Mouse (Mus musculus) lung, embryonic 15.5 days (tissue): ENCODE measurements around the gene Pcolce. TPM values are rescaled to one million over a fixed set of nuclear protein-coding genes. Genes with fewer than 3 reads are reported as not detected.
"Not testable (repeated sequence)": the region's sequence is repeated elsewhere in the genome, so short reads cannot be mapped to it uniquely, and the experiment has no call there.

Source experiments
- ATAC-seq: fragments of 200-750 bp; cut with Nextera tagmentation; 2 replicates; pipeline ENCODE4 v1.8.0; 2017; ENCODE audit warnings: moderate number of reproducible peaks, borderline replicate concordance; ENCODE audit not compliant: low FRiP score, low TSS enrichment; ENCODE audit errors: extremely low read depth
- H3K27ac ChIP-seq: fragments of 300-500 bp; sonication (generic); 2 replicates; pipeline ENCODE4 v1.5.1; 2015; ENCODE audit warnings: moderate library complexity, mild to moderate bottlenecking, inconsistent platforms
- H3K27me3 ChIP-seq: fragments of 300-500 bp; sonication (generic); 2 replicates; pipeline ENCODE4 v1.6.1; 2015; ENCODE audit warnings: inconsistent platforms
- H3K36me3 ChIP-seq: fragments of 300-500 bp; sonication (generic); 2 replicates; pipeline ENCODE4 v1.6.1; 2015; ENCODE audit warnings: inconsistent platforms
- H3K4me1 ChIP-seq: fragments of 300-500 bp; sonication (generic); 2 replicates; pipeline ENCODE4 v1.6.1; 2015; ENCODE audit warnings: inconsistent platforms
- H3K4me2 ChIP-seq: fragments of 300-500 bp; sonication (generic); 2 replicates; pipeline ENCODE4 v1.6.1; 2015; ENCODE audit warnings: inconsistent platforms, mild to moderate bottlenecking, moderate library complexity
- H3K4me3 ChIP-seq: fragments of 300-500 bp; sonication (generic); 2 replicates; pipeline ENCODE4 v1.5.1; 2015; ENCODE audit warnings: mild to moderate bottlenecking, inconsistent platforms
- H3K9ac ChIP-seq: fragments of 300-500 bp; sonication (generic); 2 replicates; pipeline ENCODE4 v1.6.1; 2015; ENCODE audit warnings: inconsistent platforms
- H3K9me3 ChIP-seq: fragments of 300-500 bp; sonication (generic); 2 replicates; pipeline ENCODE4 v1.6.1; 2016; ENCODE audit warnings: inconsistent platforms
- WGBS: fragments of 180-500 bp; shearing (Covaris S2); methylation state at CpG from one replicate; pipeline ENCODE4 v1.1.7; 2015; 5-methylcytosine and 5-hydroxymethylcytosine counted together
- polyA plus RNA-seq: library from polyadenylated mRNA; unstranded; fragments of >200 nt; fragmentation: Nextera tagmentation; extraction: Ambion mirVana; gene quantifications from 2 replicates; pipeline ENCODE4 v1.2.1, GENCODE M21; 2015

Pcolce gene
- polyA plus RNA-seq, 1 experiment from 2014 or later, result 130 TPM

DNA sequence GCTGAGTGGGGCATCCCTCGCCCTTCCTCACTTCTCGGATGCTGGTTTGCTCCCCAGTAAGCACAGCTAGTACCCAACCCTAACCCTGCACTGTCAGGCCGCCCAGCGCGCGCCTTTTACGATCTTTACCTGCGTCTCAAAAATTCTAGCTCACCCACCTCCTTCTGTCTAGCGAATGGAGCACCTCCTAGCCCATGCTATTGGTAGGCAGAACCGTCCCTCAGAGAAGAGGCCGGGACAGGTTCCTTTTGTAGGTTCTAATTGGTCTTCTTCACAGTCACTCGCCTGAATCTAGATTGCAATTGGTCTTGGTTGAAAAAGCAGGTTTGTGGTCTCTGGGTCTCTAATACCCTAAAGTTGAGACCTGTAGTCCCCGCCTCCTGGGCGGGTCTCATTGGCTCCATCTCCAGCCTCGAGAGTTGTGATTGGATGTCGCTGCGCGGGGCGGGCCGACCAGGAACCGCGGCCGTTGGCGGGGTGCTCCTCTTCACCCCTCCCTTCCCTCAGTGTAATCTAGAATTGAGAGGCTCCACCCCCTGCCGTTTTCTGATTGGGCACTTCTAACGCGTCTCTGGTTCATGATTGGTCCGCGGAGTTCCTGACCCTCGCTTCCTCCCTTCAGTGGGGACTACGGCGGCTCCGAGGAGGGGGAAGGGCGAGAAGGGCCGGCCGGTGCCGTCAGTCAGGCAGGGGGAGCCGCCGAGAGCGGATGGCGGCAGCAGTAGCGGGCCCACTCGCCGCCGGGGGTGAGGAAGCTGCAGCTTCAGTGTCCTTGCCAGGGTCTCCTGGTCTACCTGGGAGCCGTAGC is 15.1 kb upstream of the Pcolce start, which contains the start of the genes Fbxo24, Lrch4 and Gm20605:
TSS of gene Fbxo24 (minus strand) at position 505 of the 808 bp plus-strand sequence.
TSS of gene Lrch4 (plus strand) at position 624 of the 808 bp plus-strand sequence.
TSS of gene Gm20605 (plus strand) at position 678 of the 808 bp plus-strand sequence.
- Histone ChIP-seq H3K4me2 (peak within 1 kb of the TSS; percentile 78), H3K27ac (peak within 1 kb of the TSS; percentile 98), H3K9me3 (no peaks in the 10 kb centered on the region), H3K27me3 (no peaks in the 10 kb centered on the region), H3K4me3 (peak within 1 kb of the TSS; percentile 83), H3K4me1 (peaks cover 44% of the 10 kb centered on the region), H3K36me3 (peaks cover 3% of the 10 kb centered on the region), H3K9ac (peak within 1 kb of the TSS; percentile 77)
- under 1% methylated on average over 46 of the region's 46 CpGs for WGBS
- ATAC-seq, result peak; percentile 97

DNA sequence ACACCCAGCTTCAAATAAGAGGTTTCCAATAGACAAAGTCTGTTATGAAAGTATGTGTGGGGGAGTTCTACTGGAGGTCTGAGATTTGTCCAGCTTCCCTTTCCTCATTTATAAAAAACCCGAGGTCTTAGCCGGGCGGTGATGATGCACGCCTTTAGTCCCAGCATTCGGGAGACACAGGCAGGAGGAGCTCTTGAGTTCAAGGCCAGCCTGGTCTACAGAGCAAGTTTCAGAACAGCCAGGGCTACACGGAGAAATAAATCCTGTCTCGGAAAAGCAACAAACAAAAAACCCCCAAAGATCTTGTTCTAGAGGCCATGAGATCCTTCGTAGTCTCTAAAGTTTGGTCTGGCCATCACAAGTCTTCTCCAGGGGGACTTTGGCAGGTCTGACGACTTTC is 14.4 kb upstream of the Pcolce start:
- H3K4me3 ChIP-seq, result peak overlapping the region; percentile 47
- H3K9me3 ChIP-seq, result no peaks in the 10 kb centered on the region
- H3K4me1 ChIP-seq, result peaks cover 37% of the 10 kb centered on the region
- H3K27ac ChIP-seq, result peak overlapping the region; percentile 79
- H3K4me2 ChIP-seq, result peak overlapping the region; percentile 78
- 1% methylated on average over 9 of the region's 9 CpGs for WGBS
- no peaks in the 10 kb centered on the region for H3K27me3 ChIP-seq
- H3K36me3 ChIP-seq, result no peaks in the 10 kb centered on the region
- ATAC-seq, result no peak
- H3K9ac ChIP-seq, result peak overlapping the region; percentile 38

DNA sequence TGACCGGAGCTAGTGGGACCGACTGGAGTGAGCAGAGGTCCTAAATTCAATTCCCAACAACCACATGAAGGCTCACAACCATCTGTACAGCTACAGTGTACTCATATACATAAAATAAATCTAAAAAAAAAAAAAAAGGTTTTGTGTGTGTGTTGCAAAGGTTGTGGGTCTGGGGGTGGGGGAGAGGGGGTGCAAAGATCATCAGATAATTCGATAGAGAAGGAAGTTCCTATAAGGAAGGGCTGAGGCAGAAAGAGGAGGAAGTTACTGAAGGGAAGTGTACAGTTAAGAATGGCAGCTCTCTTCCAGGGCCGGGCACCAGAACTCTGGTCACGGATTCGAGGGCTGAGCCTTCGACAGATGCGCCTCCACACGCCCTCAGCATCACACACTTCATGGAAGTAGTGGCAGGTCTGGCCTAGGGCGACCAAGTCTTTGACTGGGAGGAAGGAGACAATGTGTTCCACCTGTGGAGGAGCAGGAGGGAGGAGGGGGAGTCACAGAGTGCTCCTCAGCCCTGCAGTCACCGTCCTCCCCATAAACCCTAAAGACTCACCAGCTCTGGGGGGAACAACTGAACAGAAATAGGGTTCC is 10.4 kb upstream of the Pcolce start:
- 74% methylated on average over 10 of the region's 11 CpGs for WGBS
- no peaks in the 10 kb centered on the region for H3K27me3 ChIP-seq
- H3K9ac ChIP-seq, result no peak overlapping the region

DNA sequence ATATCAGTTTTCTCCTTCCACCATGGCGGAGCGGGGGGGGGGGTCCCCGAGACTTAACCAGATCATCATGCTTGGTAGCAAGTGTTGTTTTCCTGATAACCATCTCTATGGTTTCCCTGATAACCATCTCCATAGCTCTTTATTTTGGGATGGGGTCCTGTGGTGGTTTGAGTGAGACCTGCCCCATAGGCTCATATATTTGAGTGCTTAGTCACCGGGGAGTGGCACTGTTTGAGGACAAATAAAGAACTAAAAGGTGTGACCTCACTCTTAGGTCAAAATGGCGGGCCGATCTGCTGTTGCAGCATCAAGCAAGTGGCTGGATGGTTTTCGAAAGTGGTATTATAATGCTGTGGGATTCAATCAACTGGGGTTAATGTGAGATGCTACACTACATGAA is 1.8 kb upstream of the Pcolce start:
- Histone ChIP-seq H3K4me3 (no peak overlapping the region), H3K9ac (no peak overlapping the region), H3K4me1 (peaks cover 28% of the 10 kb centered on the region), H3K27me3 (no peaks in the 10 kb centered on the region), H3K9me3 (no peaks in the 10 kb centered on the region), H3K27ac (no peak overlapping the region), H3K36me3 (no peaks in the 10 kb centered on the region), H3K4me2 (no peak overlapping the region)
- WGBS, result 74% methylated on average over 7 of the region's 7 CpGs
- ATAC-seq, result no peak

More for the DNA sequence above, 10.4 kb upstream of the Pcolce start:
- H3K27ac ChIP-seq, result no peak overlapping the region
- no peak overlapping the region for H3K4me3 ChIP-seq
- no peaks in the 10 kb centered on the region for H3K9me3 ChIP-seq
- no peaks in the 10 kb centered on the region for H3K36me3 ChIP-seq
- H3K4me2 ChIP-seq, result no peak overlapping the region
- H3K4me1 ChIP-seq, result peaks cover 9% of the 10 kb centered on the region
- no peak for ATAC-seq

DNA sequence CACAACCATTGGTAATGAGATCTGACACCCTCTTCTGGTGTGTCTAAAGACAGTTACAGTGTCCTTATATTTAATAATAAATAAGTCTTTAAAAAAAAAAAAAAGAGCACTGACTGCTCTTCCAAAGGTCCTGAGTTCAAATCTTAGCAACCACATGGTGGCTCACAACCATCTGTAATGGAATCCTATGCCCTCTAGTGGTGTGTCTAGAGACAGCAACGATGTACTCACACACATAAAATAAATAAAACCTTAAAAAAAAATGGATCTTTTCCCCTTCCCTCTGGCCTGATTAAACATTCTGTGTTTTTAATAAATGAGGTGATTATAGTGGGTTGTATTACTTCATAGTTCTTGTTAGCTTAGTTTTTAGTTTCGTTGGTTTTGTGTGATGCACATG is 1.3 kb upstream of the Pcolce start:
- H3K36me3 ChIP-seq, H3K9ac ChIP-seq, H3K4me3 ChIP-seq, H3K27ac ChIP-seq, H3K4me2 ChIP-seq, ATAC-seq, H3K9me3 ChIP-seq, H3K27me3 ChIP-seq: not testable (repeated sequence)
- 62% methylated on average over 2 of the region's 2 CpGs for whole genome bisulfite sequencing
- H3K4me1 ChIP-seq, result peaks cover 32% of the 10 kb centered on the region

DNA sequence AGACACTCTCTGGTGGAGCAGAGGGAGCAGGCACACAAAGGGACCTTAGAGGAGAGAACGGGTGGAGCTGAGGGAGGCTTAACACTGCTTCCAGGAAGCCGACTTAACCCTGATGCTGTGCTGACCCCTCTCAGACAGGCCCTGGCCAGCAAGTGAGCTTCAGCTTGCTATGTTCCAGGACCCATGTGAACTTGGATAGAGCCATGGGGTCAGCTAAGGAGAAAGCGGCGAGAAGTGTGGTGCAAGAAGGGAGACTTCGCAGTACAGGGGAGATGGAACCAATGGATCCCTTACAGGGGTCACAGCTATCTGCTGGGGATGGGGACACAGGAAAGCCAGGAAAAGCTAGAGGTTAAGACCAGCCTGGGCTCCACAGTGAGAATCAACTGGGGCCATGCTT is 508 bp downstream of the Pcolce start:
- no peak for ATAC-seq
- H3K4me1 ChIP-seq, result peaks cover 49% of the 10 kb centered on the region

DNA sequence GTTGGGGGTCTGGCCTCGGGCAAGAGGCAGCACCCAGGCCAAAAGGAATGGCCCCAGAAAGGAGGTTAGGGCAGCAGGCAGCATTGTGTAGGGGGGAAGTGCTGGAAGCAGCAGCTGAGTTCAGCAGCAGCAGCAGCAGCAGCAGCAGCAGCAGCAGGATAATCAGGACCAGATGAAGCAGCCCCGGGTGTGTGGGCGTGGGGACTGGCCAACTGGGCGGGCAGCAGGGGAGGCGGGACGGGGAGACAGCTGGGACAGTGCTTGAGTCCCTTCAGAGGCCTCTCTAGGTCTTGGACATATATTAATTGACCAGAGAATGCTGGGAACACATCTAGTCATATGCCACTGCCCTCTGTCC is 2.4 kb downstream of the Pcolce start:
- no peaks in the 10 kb centered on the region for H3K27me3 ChIP-seq
- peak; percentile 82 for ATAC-seq
- peak overlapping the region; percentile 38 for H3K4me3 ChIP-seq
- peaks cover 15% of the 10 kb centered on the region for H3K36me3 ChIP-seq
- H3K4me1 ChIP-seq, result peaks cover 54% of the 10 kb centered on the region
- H3K4me2 ChIP-seq, result peak overlapping the region; percentile 55
- WGBS, result 5% methylated on average over 6 of the region's 6 CpGs
- peak overlapping the region; percentile 93 for H3K27ac ChIP-seq
- H3K9me3 ChIP-seq, result no peaks in the 10 kb centered on the region
- peak overlapping the region; percentile 29; the same call in 1 of the 2 replicates for H3K9ac ChIP-seq

More for the DNA sequence above, 508 bp downstream of the Pcolce start:
- no peaks in the 10 kb centered on the region for H3K36me3 ChIP-seq
- no peak overlapping the region for H3K27ac ChIP-seq
- no peak overlapping the region for H3K4me2 ChIP-seq
- no peaks in the 10 kb centered on the region for H3K27me3 ChIP-seq
- H3K9me3 ChIP-seq, result no peaks in the 10 kb centered on the region
- no peak overlapping the region for H3K4me3 ChIP-seq
- H3K9ac ChIP-seq, result no peak overlapping the region
- 72% methylated on average over 5 of the region's 5 CpGs for WGBS

DNA sequence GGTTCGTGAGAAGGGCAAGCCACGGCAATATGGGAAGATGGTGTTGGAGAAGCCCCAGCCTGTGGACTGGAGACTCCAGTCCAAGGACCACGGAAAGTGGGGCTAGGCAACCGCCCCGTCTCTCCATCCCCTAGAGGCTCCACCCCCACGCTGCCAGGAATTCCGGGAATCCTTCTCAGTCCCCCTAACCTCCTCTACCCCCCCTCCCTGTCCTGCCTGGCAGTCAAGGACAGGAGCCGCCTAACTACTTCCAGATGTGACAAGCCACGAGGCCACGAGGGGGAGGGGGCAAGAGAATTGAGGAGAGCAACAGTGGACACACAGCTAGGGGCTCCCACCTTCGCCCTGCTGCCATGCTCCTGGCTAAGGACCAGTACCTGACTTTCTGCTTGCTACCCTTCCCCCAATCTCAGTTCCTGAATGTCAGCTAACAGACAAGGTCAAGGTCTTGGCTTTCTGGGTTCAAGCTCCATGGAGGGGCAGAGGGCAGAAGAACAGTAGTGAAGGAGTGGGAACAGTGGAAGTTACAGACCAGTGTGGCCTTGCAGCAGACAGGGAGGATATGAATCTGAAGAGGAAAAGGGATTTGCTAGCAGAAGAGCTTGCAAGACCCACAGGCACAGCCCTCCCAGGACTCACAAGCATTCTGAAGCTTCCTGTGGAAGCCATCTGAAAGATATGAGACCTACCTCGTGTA is 2.9 kb downstream of the Pcolce start:
- no peaks in the 10 kb centered on the region for H3K9me3 ChIP-seq
- H3K9ac ChIP-seq, result peak overlapping the region; percentile 29
- H3K27me3 ChIP-seq, result no peaks in the 10 kb centered on the region
- H3K4me3 ChIP-seq, result peak overlapping the region; percentile 38
- H3K4me2 ChIP-seq, result peak overlapping the region; percentile 55
- peaks cover 54% of the 10 kb centered on the region for H3K4me1 ChIP-seq
- peak overlapping the region; percentile 93 for H3K27ac ChIP-seq
- peak; percentile 60; the same call in 1 of the 2 replicates for ATAC-seq
- WGBS, result 3% methylated on average over 11 of the region's 12 CpGs
- peaks cover 18% of the 10 kb centered on the region for H3K36me3 ChIP-seq

DNA sequence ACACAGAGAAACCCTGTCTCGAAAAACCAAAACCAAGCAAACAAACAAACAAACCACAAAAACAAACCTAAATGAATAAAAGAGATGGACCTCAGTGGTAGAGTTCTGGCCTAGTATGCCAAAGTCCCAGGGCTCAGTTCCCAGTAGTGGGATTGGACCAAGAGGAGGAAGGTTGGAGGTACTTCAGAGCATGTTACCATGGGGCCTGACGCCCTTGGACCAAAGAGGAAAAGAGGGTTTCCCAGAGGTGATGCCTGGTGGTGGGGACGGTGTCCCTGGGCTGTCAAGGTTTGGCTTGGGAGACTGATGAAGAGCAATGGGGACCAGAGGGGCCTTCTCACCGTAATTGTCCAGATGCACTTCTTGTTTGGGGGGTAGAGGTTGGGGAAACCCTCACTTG is 3.5 kb downstream of the Pcolce start:
- peak overlapping the region; percentile 29; the same call in 1 of the 2 replicates for H3K9ac ChIP-seq
- H3K4me1 ChIP-seq, result peaks cover 54% of the 10 kb centered on the region
- peak overlapping the region; percentile 38 for H3K4me3 ChIP-seq
- H3K27me3 ChIP-seq, result no peaks in the 10 kb centered on the region
- H3K36me3 ChIP-seq, result peaks cover 21% of the 10 kb centered on the region
- no peak for ATAC-seq
- peak overlapping the region; percentile 93 for H3K27ac ChIP-seq
- 38% methylated on average over 4 of the region's 4 CpGs for WGBS
- no peaks in the 10 kb centered on the region for H3K9me3 ChIP-seq
- peak overlapping the region; percentile 55 for H3K4me2 ChIP-seq

DNA sequence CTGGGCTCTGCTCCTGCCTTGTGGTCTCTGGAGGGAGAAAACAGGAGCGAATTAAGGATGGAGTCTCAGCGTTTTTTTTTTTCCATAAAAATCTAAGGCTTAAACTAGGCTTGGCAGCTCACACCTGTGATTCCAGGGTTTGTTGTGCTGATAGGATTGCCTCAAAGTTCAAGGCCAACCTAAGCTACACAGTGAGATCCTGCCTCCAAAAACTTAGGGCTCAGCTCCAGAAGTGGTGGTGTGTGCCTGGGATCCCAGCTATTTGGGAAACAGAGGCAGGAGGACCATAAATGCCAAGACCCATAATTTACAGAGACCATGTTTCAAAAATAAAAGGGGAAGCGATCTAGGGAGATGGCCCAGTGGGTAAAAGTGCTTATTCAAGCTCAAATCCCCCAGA is 4.3 kb downstream of the Pcolce start:
- H3K9ac ChIP-seq, result no peak overlapping the region
- ATAC-seq, result no peak
- H3K36me3 ChIP-seq, result peaks cover 22% of the 10 kb centered on the region
- H3K4me2 ChIP-seq, result peak overlapping the region; percentile 55
- no peaks in the 10 kb centered on the region for H3K9me3 ChIP-seq
- H3K4me1 ChIP-seq, result peaks cover 54% of the 10 kb centered on the region
- no peak overlapping the region for H3K27ac ChIP-seq
- 0 out of 2 replicates have a peak overlapping the region, but pooled peaks have one; percentile 38 for H3K4me3 ChIP-seq
- H3K27me3 ChIP-seq, result no peaks in the 10 kb centered on the region
- WGBS, result 65% methylated on average over 3 of the region's 3 CpGs

DNA sequence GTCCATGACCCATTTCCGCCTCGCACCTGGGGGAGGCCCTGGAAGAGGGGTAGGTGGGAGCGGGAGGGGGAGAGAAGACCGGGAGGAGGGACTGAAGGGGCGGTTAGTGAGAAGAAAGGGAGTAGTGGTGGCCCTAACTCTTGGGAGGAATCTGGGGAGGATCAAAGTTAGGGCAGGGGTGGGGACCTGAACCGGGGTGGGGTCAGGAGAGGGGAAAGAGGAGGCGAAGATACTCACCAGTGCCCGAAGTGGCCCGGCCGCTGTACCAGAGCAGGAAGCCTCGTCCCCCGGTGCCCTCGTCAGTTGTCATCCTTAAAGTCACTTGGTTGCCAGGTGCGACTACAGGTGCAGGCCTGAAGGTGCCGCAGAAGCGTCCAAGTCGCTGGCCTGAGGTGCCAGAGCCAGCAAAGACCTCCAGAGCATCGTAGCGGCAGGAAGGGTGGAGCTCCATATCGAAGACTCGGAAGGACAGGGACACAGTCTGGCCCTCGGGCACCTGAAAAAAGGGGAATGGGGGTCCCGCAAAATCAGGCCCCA is 4.9 kb downstream of the Pcolce start:
- Histone ChIP-seq H3K27ac (no peak overlapping the region), H3K36me3 (peaks cover 24% of the 10 kb centered on the region), H3K9me3 (no peaks in the 10 kb centered on the region), H3K9ac (0 out of 2 replicates have a peak overlapping the region, but pooled peaks have one; percentile 22), H3K27me3 (no peaks in the 10 kb centered on the region), H3K4me1 (peaks cover 54% of the 10 kb centered on the region), H3K4me2 (peak overlapping the region; percentile 52), H3K4me3 (peak overlapping the region; percentile 19)
- WGBS, result 24% methylated on average over 23 of the region's 23 CpGs
- no peak for ATAC-seq
